Mouse (Mus musculus) C2C12 (cell line): ENCODE measurements around the gene Gm11627.

Experiments used
- CEBPB ChIP-seq: IDR thresholded peaks from one replicate; pipeline ENCODE4 v1.6.1; 2011; ENCODE audit warnings: low read depth, mild to moderate bottlenecking, control low read depth, moderate library complexity
- CTCF ChIP-seq: IDR thresholded peaks from one replicate; pipeline ENCODE4 v1.5.1; 2011; ENCODE audit not compliant: control insufficient read depth, insufficient read depth, insufficient read length
- FOSL1 ChIP-seq: IDR thresholded peaks from one replicate; pipeline ENCODE4 v1.8.0; 2011; ENCODE audit warnings: mild to moderate bottlenecking, low read length; ENCODE audit not compliant: poor library complexity, insufficient read depth, severe bottlenecking
- MAX ChIP-seq: IDR thresholded peaks from one replicate; pipeline ENCODE4 v1.6.1; 2011; ENCODE audit warnings: mild to moderate bottlenecking, control low read depth
- MYOD1 ChIP-seq: IDR thresholded peaks from one replicate; pipeline ENCODE4 v1.6.1; 2011; ENCODE audit warnings: low read depth; ENCODE audit not compliant: control insufficient read depth, insufficient read length
- MYOG ChIP-seq: IDR thresholded peaks from one replicate; pipeline ENCODE4 v1.6.1; 2011; ENCODE audit not compliant: control insufficient read depth, insufficient read length; ENCODE audit errors: extremely low read depth
- USF1 ChIP-seq: IDR thresholded peaks from one replicate; pipeline ENCODE4 v1.6.1; 2011; ENCODE audit warnings: low read depth, mild to moderate bottlenecking, control low read depth, moderate library complexity

DNA sequence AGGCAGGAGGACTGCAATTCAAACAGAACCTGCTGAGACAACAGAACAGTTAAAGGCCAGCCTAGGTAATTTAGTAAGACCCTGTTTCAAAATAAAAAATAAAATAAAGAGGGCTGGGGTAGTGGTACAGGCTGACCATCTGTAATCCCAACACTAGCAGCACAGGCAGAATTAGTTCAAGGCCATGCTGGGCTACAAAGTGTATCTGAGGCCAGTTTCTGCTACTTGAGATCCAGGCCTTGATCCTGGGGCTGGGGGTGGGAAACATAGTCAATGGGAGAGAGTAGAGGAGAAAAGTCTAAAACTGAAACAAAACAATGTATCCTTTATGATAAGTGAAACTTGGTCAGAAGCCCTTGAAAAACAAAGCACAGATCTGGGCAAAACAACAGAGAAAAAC is 28.1 kb downstream of the Gm11627 start:
- TF ChIP-seq CTCF (no peak), USF1 (no peak), CEBPB (no peak), FOSL1 (no peak), MYOD1 (no peak), MAX (no peak), MYOG (no peak)
